Mouse (Mus musculus): Measurements from ENCODE around the gene Pdx1.

DNA sequence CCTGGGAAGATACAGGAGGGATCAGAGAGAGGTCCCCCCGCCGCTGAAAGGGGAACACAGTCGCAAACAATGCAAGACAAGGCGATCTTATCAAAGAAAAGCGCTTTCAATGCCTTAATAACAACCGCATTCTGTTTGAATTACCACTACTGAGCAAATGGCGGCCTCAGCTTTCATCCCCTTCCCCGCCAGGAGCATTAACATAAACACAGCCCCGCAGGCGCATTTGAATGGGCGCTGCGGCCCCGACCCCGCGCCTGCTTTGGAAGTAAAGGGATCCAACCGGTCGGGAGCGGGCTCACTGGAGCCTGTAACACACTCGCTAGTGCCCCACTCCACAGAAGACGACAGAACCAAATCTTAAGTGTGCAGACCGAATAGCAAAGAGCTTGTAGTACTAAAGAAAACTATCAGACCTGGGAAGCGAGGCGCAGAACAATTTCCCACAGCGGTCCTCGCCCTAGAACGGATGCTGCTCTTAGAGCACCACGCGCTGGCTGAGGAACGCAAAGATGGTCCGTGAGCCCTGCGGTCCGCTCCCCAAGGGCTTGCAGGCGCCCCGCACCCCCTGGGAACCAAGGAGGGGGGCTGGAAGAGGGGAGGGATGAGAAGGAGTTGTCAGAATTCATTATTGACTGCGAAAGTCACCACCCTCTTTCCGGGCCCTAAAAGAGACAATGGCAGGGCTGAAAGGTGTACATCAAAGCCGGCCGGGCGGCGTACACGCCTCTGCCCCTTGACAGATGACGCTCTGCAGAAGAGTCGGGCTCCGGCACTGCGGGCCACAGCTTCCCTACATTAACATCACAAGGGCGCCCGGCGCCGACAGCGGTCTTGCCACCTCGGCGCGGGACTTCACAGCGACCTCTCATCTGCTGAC is 34.8 kb downstream of the Pdx1 start:
- TF ChIP-seq POLR2A (IDR thresholded peaks at IDR 0.05; ENCODE audit: low read depth, low read length): no peak
- no peak for TF ChIP-seq JUN (IDR thresholded peaks at IDR 0.05; ENCODE audit: insufficient read depth, low read depth, low read length)
- TF ChIP-seq CTCF (conservative IDR thresholded peaks at IDR 0.05 in 1 of 2, IDR thresholded peaks at IDR 0.05 in 1 of 2; ENCODE audit: low read depth in 2 of 2, low read length in 2 of 2): no peak
- no peak for TF ChIP-seq MAZ (IDR thresholded peaks at IDR 0.05; ENCODE audit: low read depth, low read length)
- TF ChIP-seq KAT2A (IDR thresholded peaks at IDR 0.05; ENCODE audit: insufficient replicate concordance, low read length): no peak
- TF ChIP-seq EP300 (IDR thresholded peaks at IDR 0.05; ENCODE audit: low read length): no peak
